Mouse (Mus musculus): ENCODE measurements around the gene Gpatch8.

DNA sequence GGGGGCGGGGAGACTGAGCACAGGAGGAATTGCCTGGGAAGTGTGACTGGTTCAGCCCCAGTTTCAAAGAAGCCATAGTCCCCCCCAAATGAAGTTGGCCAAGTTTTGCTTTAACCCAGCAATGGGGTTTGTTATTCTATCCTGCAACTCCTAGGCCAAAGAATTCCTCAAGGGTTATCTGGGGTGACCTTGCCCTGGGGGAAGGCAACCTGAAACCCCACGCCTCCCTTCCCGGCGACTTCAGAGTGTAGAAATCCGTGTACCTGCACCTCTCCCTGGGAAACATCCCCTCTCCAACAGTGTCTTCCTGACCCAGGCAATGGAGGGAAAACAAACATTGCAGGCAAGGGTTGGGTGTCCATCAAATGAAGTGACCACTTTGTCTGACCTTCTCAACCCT is 26.5 kb upstream of the Gpatch8 start:
- TF ChIP-seq GATA1 (IDR thresholded peaks at IDR 0.05; ENCODE audit: low read length) (no peak), TAL1 (IDR thresholded peaks at IDR 0.05; ENCODE audit: low read length) (no peak)
